Mouse (Mus musculus): Measurements from ENCODE around the gene Ifit1bl1.
"Not testable (repeated sequence)": the region's sequence is repeated elsewhere in the genome, so short reads cannot be mapped to it uniquely, and the experiment has no call there.

Gene Ifit1bl1

DNA sequence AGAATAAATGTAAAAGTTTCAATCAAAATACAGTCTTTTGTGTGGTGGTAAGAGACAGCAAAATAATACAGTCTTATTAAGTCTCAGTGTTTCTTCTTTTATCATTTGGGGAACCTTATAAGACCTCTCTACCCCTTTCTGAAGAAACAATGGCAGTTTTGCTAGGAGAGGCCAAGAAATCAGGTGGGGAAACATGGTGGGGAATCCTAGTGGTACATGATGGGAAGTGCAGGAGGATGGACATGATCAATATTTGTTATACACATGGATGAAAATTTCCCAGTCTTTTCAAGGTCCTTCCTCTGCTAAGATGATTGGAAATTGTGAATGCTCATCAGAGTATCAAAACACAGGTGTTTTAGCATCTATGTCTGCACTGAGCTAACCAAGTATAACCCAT lies 12.8 kb downstream of the Ifit1bl1 start:
- DNase-seq (ENCODE audit: low spot score) = no peak

DNA sequence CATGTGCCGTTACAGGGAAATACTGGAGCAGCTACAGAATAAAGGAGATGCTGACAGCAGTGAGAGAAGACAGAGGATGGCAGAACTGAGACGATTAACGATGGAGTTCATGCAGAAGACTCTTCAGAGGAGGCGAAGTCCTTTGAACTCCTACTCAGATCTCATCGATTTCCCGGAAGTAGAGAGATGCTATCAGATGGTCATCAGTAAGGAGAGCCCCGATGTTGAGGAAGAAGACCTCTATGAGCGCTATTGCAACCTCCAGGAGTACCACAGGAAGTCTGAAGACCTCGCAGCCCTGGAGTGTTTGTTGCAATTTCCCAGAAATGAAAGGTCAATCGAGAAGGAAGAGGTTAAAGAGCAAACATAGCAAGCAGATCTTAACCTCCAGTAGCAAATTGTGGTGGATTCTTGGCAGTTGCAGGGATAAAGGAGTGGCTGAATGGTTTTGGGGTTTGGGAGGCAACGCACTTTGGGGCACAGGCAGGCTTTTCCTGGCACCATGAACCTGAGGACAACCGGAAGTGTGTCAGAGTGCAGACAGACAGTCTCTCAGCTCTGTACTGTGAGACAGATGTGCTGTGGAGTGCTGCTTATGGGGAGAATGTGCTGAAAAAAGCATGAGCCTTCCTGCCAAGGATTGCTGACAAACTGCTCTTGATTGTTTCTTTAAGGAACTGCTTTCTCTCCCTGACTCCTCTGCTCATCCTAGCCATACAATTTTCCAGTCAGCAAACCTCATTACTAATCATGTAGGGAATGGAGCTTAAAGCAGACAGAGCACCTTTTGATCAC lies 13.7 kb downstream of the Ifit1bl1 start:
- peak; percentile 38 for DNase-seq (ENCODE audit: low spot score)

DNA sequence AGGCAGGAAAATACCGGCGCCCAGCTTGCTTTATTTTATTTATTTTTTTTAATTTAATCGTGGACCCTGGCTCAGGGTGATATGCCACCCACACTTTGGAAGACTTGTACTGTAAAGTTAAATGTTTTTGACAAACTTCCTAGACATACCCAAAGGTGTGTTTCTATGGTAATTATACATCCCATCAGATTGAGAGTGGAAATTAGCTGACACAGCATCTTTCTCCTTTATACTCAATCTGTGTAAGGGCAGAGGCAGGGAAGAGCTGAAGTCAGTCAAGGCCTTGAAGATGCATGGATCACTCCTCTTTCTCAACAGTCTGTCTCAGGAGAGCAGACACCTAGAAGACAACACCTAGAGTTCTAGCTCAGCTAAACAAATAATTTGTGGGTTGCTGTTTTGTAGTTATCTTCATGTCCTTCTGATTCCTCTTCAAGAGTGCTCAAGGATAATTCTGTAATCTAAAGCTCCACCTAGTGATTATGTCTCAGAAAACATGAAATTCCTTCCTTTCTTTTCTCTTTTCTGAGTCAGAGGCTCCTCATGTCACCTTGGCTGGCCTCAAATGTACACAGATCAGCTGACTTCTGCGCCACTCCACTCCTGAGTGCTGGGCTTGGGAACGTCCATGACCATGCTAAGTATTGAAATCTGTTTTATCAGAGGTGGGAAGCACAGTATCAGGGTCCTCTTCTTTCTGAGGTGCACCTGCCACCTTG lies 15.9 kb downstream of the Ifit1bl1 start:
- DNase-seq (ENCODE audit: low spot score) = not testable (repeated sequence)

DNA sequence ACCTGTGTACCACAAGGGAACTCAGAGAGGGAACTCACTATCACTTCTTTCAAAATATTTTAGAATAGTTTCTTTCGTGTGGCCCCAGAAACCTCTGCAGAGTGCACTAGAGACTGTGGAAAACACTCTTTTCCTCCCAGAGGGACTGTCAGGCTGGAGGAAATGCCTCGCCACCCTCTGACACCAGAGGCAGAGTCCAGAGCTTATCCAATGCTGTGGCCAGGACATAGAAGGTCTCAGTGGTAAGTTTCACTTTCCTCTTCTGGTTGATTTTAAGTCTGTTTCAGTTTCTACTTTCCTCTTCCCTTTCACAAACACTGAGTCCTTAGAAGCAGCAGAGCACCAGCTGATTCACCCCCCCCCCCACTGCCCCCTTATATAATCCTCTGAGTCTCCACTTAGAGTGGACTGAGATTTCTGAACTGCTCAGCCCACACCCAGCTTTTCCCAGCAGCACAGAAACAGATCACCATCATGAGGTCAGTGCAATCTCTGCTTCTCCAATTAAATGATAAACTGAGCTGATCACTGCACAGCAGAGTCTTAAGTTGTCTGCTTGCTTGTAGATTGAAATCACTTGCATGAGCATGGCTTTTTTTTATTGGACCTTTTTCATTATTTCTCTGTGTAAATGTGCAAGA lies 18.5 kb downstream of the Ifit1bl1 start, which contains the start of gene Ifit3:
TSS of gene Ifit3 (plus strand) at position 406 of the 641 bp plus-strand sequence.
- DNase-seq (ENCODE audit: low spot score) = not testable (repeated sequence)

DNA sequence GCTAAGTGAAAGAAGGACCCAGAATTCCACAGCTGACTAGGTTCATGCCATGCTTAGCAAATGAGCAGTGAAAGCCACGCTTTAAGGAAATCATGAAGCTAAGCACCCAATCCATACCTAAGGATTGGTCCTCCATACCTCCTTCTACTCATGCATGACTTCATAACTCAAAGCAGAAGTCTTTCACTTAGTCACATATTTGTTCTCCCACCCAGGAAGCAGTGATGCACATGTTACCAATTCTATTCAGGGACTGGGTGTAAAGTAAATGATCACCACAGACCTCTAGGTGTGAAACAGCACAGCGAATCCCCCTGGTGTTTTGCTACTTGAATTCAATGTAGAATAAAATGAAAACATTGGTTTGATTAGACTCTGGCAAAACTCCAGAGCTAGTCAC lies 19.1 kb downstream of the Ifit1bl1 start:
- not testable (repeated sequence) for DNase-seq (ENCODE audit: low spot score)

DNA sequence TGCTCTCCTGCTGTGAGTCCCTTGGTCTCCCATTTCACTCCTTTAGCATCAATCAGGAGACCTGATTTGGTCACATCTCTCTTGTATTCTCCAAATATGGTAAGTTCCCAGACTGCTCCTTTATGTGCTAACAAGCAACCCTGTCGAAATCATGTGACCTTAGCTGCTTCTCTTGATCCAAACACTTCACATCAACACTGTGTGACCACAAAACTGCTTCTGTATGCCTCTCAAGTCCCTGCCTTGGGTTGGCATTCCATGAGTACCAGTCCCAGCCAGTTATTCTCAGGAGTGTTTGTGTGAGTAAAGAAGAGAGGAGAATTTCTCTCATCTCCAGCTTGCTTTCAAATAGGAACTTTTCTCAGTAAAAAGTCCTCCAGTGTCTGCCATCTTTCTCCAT lies 24.6 kb downstream of the Ifit1bl1 start:
- no peak for DNase-seq (ENCODE audit: low spot score)

DNA sequence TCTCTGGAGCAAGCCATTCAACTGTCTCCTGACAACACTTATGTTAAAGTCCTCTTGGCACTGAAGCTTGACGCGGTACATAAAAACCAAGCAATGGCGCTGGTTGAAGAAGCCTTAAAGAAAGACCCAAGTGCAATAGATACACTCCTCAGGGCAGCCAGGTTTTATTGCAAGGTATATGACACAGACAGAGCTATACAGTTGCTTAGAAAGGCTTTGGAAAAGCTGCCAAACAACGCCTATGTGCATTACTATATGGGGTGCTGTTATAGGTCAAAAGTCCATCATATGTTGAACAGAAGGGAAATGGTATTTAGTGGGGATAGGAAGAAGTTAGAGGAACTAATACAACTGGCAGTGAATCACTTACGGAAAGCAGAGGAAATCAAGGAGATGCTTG lies 28.1 kb downstream of the Ifit1bl1 start:
- no peak for DNase-seq (ENCODE audit: low spot score)

DNA sequence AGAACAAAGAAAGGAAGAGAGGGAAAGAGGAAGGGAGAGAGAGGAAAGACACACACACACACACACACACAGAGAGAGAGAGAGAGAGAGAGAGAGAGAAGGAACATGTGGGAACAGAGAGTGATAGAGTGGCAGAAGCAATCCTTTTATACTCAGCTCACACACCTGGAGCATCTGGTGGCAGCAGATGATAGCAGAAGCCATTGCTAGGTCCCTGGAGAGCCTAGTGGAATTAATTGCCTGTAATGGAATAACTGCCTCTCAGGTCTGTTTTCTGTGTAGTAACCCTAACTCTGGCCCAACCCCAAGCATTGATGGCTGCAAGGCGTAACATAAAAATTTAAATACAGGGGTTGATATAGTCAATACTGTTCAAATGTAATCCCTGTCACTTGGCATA lies 30.7 kb downstream of the Ifit1bl1 start:
- DNase-seq (ENCODE audit: low spot score) = no peak

DNA sequence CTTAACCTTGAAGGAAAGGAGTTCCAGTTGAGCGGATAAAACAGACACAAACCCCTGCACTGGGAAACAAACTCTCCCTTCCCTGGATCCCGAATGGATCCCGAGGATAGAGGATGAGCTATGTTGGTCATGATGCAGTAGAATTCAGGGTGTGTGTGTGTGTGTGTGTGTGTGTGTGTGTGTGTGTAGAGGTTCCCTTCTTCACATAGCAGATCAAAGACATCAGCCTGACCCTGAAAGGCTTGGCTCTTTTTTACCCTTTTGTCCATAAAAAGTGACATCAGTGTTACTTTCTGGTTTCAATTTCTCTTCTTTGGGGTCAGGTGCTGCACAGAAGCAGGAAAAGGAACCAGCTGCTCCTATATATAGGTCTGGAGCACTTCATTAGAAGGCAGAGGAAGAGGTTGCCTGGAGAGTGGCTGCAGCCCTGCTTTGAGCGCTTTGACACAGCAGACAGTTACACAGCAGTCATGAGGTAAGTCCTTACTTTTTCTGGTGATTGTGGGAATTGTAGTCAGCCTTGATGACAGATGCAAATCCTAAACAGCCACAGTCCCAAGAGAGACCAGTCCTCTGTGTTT lies 31.8 kb downstream of the Ifit1bl1 start:
- DNase-seq (ENCODE audit: low spot score) = peak; percentile 26

DNA sequence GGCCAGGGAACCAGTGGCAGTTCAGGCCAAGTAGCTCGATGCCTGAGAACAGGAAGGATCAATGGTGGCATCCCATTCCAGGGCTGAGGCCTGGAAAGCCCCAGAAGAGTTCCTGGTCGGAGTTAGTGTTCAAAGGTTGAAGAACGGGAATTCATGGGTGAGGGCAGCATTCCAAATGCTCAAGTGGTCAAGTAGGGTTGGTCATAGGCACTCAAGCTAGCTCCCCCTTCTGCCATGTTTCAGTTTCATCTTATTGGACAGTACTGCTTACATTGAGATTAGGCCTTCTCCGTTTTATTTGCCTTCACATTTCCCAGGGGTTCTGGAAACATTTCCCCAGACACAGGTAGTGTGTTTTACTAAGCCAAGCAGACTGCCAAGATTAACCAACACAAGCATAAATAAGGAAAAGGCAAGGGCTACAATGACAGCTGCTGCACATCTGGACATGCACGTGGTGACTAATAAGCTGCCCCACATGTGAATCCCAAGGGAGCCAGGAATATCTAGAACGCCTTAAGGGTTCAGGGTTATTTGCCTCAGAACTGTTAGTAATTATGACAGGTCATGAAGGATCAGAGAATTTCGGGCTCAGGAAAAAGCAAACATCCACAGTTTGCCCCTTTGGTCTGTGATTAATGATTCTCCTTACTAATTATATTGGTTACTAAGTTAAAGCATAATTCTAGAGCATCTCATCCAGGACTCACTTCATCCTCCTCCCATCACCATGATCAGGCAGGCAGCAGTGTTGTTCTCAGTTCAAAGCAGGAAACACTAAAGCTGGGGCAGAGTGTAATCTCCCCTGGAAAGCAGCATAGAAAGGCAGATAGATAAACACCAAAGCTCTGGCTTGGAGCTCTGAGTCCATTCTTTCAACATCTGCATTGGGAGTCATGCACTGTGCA lies 32.5 kb downstream of the Ifit1bl1 start:
- no peak for DNase-seq (ENCODE audit: low spot score)

DNA sequence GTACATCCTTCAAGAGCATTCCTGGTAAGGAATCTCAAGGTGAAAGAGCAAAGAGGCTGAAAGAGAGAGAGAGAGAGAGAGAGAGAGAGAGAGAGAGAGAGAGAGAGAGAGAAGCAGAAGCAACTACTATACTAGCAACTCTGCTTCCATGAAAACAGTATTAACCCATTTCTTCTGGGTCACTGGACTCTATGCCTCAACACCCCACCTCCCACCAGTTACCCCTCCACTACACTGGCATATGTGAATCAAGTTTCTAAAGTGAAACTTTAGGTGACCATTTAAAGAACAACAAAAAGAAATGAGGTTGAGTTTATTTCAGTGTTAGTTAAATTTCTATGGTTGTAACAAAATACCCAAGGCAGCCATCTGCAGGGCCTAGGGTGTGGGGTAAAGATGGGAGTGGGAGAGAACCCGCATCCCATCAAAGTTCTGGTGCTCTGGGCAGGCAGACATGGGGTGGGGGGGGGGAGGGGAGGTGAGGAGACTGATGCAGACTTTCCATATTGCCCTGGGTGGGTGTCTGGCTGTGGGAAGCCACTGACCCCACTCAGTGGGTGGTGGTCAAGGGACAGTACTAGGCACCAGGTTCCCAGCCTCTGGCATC lies 35.5 kb downstream of the Ifit1bl1 start:
- DNase-seq (ENCODE audit: low spot score) = no peak

DNA sequence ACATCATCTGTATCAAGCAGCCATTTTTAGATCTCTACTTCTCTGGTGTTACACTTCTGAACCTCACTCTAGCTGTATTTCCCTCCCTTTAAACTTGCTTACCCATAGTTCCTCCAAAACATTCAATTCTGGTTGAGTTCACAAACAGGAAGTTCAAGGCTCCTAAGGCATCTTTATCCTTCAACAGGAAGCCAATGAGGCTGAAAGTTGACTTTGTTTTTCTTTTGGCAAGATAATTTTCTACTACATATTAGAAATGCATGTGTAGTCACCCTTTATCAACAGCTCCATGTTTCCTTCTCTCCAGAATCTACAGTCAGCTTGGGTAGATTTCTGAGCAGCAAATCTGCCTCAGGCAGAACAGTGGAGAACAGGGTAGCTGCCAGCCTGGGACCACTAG lies 39.2 kb downstream of the Ifit1bl1 start:
- no peak for DNase-seq (ENCODE audit: low spot score)

DNA sequence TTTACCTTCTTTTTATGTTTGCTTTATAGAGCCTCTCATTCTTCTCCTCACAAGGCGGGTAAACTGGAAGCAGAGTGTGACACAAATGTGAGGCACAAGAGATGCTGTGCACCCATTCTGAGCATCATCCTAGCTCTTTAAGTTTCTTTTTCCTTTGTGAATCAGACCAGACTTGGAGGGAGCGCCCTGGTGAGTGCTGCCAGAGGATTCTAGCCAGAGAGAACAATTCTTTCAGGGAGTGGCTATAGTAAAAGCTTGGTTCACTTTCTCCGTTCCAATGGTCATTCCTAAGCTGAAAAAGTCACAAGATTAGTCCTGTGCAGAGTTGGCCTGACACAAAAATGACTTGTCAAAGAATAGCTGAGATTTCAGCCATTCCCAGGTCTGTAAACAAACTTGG lies 45.1 kb downstream of the Ifit1bl1 start:
- DNase-seq (ENCODE audit: low spot score) = no peak

DNA sequence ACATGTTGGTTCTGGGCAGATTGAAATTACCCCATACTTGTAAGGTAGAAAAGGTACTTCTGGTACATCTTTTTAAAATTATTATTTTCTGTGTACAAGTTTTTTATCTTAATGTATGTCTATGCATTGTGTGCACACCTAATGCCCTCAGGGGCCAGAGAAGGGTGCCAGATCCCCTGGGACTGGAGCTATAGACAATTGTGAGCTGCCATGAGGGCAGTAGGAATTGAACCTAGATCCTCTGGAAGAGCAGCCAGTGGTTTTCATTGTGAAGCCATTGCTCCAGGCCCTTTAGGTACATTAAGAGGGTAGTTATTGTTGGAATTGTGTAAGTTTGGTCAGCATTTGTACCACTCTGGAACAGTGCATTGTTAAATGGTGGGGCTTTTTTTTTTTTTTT lies 47.7 kb downstream of the Ifit1bl1 start:
- DNase-seq (ENCODE audit: low spot score) = no peak

DNA sequence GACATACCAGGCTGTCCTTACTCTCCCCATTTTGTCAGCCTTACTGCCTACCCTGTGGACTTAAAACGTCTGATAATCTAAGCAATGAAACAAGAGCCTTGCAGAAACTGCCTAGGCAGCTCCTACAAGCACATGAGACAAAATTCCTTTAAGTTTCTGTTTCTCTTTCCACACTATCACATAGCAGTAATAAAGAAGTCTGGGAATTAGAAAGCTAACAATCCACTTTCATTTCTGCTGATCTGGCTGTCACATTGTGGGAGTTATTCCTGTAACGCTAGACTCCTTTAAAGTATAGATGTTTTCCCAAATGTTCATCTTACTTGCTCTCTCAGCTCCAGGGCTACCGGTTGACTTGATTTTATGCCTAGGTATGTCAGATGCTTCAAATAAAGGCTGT lies 48.2 kb downstream of the Ifit1bl1 start:
- no peak for DNase-seq (ENCODE audit: low spot score)

DNA sequence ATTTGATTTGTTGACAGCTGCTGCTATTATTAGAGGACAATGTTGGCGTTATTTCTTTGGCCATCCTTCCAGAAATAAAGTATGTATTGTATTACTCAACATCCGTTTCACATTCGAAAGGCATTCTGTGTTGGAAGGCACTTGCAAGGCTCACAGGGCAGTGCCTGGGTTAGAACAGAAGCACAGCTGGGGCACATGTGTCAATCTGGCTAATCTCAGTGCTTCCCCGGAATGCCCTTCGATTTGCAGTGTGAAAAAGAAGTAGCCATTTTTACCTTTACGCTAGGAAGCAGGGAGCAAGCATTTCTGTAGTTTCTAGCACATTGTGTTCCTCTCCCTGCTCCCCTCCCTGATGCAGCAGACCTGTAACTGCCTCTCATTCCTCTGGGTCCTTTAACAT lies 48.7 kb downstream of the Ifit1bl1 start:
- DNase-seq (ENCODE audit: low spot score) = no peak

DNA sequence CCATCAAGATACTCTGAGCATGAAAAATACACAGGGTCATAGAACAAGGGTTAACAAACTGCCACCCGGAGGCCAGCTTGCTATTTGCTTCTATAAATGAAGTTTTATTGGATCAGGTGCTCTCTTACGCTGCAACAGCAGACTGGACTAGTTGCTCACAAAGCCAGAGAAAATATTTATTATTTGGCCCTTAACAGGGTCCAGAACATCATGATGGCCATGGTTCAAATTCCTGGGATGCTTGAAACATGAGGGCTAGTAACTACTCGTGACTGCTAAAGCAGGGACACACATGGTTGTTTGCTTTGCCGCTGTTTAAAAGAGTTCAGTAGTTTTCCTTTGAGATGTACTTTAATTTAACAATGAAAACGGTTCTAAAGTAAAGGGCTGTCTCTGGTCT lies 49.8 kb downstream of the Ifit1bl1 start:
- no peak for DNase-seq (ENCODE audit: low spot score)

DNA sequence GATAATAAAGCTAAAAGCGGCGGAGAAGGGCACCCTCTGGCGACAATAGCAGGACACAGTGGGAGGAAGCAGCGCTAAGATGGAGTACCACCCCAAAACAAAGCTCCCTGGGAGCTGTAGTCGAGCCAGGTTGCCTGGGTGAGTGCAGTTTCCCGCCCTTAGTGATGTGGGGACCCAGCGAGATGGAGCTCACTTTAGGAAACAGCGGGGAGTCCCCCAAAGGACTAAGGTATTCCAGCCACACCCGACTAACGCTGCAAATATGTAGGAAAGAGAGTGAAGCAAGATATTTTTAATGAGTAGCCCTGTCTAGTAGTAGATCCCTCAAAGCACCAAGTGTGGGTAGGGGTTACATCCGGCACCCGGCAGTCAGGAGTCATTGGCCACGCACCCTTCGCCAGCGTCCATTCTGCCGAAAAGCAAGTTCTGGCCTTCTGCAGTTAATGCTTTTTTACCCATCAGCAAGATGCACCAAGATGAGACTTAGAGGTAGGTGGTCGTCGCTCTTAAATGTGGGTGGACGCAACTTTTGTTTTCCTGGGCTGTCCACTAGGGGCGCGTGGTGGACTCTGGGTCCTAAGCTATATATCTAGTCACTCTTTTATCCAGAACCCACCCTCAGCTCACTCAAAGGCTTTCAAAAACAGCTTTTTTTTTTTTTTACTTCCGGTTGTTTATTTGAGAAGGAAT lies 51.1 kb downstream of the Ifit1bl1 start, which contains the start of gene Ifit2:
TSS of gene Ifit2 (plus strand) at position 161 of the 690 bp plus-strand sequence.
- peak; percentile 78 for DNase-seq (ENCODE audit: low spot score)

DNA sequence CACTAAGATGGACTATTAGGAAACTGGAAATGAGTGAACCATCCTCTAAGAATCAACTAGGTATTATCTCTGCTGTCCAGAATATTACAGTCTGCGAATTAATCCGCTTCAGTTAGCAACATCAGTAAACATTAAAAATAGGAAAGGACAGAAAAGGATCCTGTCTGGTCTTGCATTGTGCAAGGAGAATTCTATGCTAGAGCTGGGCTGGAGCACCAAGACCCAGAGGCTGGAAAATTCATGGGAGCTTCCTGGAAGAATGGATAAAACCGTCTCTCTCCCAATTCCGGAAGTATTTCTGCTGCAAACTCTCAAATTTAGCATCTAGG lies 51.6 kb downstream of the Ifit1bl1 start:
- no peak for DNase-seq (ENCODE audit: low spot score)

DNA sequence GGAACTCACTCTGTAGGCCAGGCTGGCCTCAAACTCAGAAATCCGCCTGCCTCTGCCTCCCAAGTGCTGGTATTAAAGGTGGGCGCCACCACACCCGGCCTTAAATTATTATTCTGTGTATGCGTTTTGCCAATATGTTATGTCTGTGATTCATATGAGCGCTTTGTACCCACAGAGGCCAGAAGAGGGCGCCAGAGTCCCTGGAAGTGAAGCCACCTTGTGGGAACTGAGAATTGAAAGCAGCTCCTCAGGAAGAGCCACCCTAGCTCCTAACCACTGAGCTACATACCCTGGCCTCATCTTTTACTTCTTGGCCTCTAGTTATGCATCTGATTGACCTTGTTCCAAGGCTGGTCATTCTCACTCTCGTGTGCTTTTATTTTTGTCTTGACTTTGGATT lies 53.8 kb downstream of the Ifit1bl1 start:
- peak; percentile 83 for DNase-seq (ENCODE audit: low spot score)

DNA sequence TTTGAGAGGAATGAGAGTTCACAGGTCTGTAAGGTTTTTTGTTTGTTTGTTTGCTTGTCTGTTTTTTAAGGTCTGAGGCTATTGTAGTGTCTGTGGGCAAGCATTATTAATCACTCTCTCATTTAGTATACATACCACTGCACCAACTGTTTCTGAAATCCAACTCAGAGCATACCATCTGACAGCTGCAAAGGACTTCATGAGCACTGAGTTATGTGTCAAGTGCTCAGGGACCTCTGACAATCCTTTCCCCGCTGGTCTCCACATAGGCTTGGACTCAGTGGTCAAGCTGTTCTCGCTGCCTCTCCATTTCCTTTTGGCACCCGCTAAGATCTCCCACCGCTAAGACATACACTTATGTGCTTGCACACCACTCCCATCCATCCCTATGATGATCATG lies 55.5 kb downstream of the Ifit1bl1 start:
- no peak for DNase-seq (ENCODE audit: low spot score)

Measured in T-cell, adult 2 months (primary cell).